Mouse (Mus musculus) C2C12 (cell line): ENCODE data around the gene Ttc21a. TPM values are rescaled to one million over a fixed set of nuclear protein-coding genes. Genes with fewer than 3 reads are reported as not detected.

Source experiments
- H3K27me3 ChIP-seq: one replicate; pipeline ENCODE4 v1.6.1; 2011; ENCODE audit not compliant: control insufficient read depth, insufficient read depth, insufficient read length
- H3K36me3 ChIP-seq: one replicate; pipeline ENCODE4 v1.6.1; 2011; ENCODE audit not compliant: control insufficient read depth, insufficient read depth
- H3K4me3 ChIP-seq: one replicate; pipeline ENCODE4 v1.5.1; 2011; ENCODE audit warnings: mild to moderate bottlenecking, control low read depth; ENCODE audit not compliant: poor library complexity, insufficient read depth, severe bottlenecking
- H3K79me2 ChIP-seq: one replicate; pipeline ENCODE4 v1.6.1; 2011; ENCODE audit not compliant: control insufficient read depth, insufficient read depth
- H3K79me3 ChIP-seq: one replicate; pipeline ENCODE4 v1.6.1; 2011; ENCODE audit warnings: low read depth, control low read depth
- H3ac ChIP-seq: one replicate; pipeline ENCODE3; 2011; ENCODE audit warnings: low read depth; ENCODE audit not compliant: control insufficient read depth, insufficient read length
- CEBPB ChIP-seq: IDR thresholded peaks from one replicate; pipeline ENCODE4 v1.6.1; 2011; ENCODE audit warnings: low read depth, mild to moderate bottlenecking, control low read depth, moderate library complexity
- CTCF ChIP-seq: IDR thresholded peaks from one replicate; pipeline ENCODE4 v1.5.1; 2011; ENCODE audit not compliant: control insufficient read depth, insufficient read depth, insufficient read length
- FOSL1 ChIP-seq: IDR thresholded peaks from one replicate; pipeline ENCODE4 v1.8.0; 2011; ENCODE audit warnings: mild to moderate bottlenecking, low read length; ENCODE audit not compliant: poor library complexity, insufficient read depth, severe bottlenecking
- MAX ChIP-seq: IDR thresholded peaks from one replicate; pipeline ENCODE4 v1.6.1; 2011; ENCODE audit warnings: mild to moderate bottlenecking, control low read depth
- MYOD1 ChIP-seq: IDR thresholded peaks from one replicate; pipeline ENCODE4 v1.6.1; 2011; ENCODE audit warnings: low read depth; ENCODE audit not compliant: control insufficient read depth, insufficient read length
- MYOG ChIP-seq: IDR thresholded peaks from one replicate; pipeline ENCODE4 v1.6.1; 2011; ENCODE audit not compliant: control insufficient read depth, insufficient read length; ENCODE audit errors: extremely low read depth
- USF1 ChIP-seq: IDR thresholded peaks from one replicate; pipeline ENCODE4 v1.6.1; 2011; ENCODE audit warnings: low read depth, mild to moderate bottlenecking, control low read depth, moderate library complexity
- polyA plus RNA-seq: library from polyadenylated mRNA; unstranded; fragments of >200 nt; fragmentation: generic; extraction: Trizol; gene quantifications from one replicate; pipeline ENCODE4 v1.2.1, GENCODE M21; 2012; ENCODE audit warnings: missing spikeins

The Ttc21a gene
- polyA plus RNA-seq, 1 experiment: 0.06 TPM

- Histone ChIP-seq H3K79me3 (peaks cover 27% of the 10 kb centered on the region), H3K27me3 (no peaks in the 10 kb centered on the region), H3K79me2 (peaks cover 38% of the 10 kb centered on the region), H3K4me3 (peak overlapping the region; percentile 56), H3ac (peak overlapping the region; percentile 91), H3K36me3 (no peaks in the 10 kb centered on the region)
- TF ChIP-seq FOSL1: no peak
- no peak for TF ChIP-seq MAX
- TF ChIP-seq USF1: no peak
- TF ChIP-seq CEBPB: no peak
- no peak for TF ChIP-seq MYOG
- no peak for TF ChIP-seq CTCF
- no peak for TF ChIP-seq MYOD1
Observed at GRCm38 (mm10) chr9:119983585-119984535, 46.5 kb downstream of the Ttc21a start.

DNA sequence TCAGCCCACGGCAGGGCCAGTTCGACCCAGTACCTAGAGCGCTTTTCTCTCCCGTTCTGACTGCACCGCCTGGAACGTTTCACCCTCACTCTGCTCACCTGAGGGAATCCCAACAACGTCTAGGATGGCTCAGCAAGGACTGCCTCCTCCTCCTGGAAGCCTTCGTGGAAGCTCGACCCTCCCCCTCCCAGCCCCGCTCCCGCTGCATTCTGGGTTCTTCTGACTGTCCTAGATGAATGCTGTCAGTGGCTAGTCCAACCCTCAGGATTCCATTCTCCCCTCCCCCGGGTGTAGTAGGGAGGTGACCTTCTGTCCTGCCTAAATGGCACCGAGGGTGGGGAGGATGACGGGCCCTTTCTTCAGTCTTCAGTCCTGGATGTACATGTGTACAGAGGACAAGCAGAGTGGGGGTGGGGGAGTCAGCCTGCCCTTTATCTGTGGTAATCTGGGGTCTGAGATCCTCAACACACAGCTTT, 47.2 kb downstream of the Ttc21a start, which contains the start of gene Csrnp1:
Gene Csrnp1, minus strand, starts transcription at position 123 of the 476 bp plus-strand sequence.
- Histone ChIP-seq H3K4me3 (peak within 1 kb of the TSS; percentile 56), H3ac (peak within 1 kb of the TSS; percentile 91), H3K79me2 (peaks cover 31% of the 10 kb centered on the region), H3K27me3 (no peaks in the 10 kb centered on the region), H3K36me3 (no peaks in the 10 kb centered on the region), H3K79me3 (peaks cover 20% of the 10 kb centered on the region)
- TF ChIP-seq USF1: no peak
- no peak for TF ChIP-seq CEBPB
- TF ChIP-seq MAX: no peak
- TF ChIP-seq MYOD1: no peak
- TF ChIP-seq CTCF: no peak
- no peak for TF ChIP-seq FOSL1
- no peak for TF ChIP-seq MYOG

DNA sequence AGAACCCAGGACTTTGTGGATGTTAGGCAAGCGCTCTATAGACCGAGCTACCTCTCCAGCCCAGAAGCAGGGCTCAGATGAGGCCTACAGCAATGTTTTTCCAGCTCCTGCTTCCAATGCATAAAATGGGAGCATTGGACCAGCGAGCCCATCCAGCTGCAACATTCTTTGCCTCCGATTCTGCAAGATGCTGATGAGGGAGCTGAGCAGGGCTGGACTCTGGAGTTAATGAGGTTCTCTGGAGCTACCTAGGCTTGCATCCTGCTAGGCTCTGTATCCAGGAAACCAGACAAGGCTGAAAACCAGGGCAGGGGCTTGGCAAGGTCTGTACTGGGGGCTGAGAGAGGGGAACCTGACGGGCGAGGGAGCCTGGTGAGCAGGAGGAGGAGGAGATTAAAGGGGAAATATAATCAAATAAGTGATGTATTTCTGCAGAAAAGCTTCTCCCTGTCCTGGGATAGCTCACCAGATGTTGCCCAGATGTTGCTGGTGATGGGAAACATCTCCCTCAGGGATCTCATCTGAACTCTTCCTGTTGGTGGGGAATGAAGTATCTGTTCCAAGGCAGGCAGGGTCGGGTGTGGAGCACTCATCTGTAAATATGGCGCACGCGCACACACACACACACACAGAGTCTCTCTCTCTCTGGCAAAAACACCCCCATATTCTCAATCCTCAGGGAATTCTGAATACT, 48.6 kb downstream of the Ttc21a start:
- Histone ChIP-seq H3ac (no peak overlapping the region), H3K4me3 (no peak overlapping the region), H3K79me3 (peaks cover 7% of the 10 kb centered on the region), H3K79me2 (peaks cover 16% of the 10 kb centered on the region), H3K27me3 (no peaks in the 10 kb centered on the region), H3K36me3 (no peaks in the 10 kb centered on the region)
- no peak for TF ChIP-seq MYOG
- no peak for TF ChIP-seq CTCF
- TF ChIP-seq MYOD1: no peak
- TF ChIP-seq USF1: no peak
- TF ChIP-seq MAX: no peak
- no peak for TF ChIP-seq FOSL1
- no peak for TF ChIP-seq CEBPB

- no peak for TF ChIP-seq MAX
- TF ChIP-seq CTCF: no peak
- no peak for TF ChIP-seq CEBPB
- TF ChIP-seq FOSL1: no peak
- TF ChIP-seq MYOD1: no peak
- TF ChIP-seq USF1: no peak
- TF ChIP-seq MYOG: no peak
- H3K27me3 ChIP-seq: no peaks in the 10 kb centered on the region
- no peaks in the 10 kb centered on the region for H3K79me2 ChIP-seq
- no peak overlapping the region for H3ac ChIP-seq
- H3K36me3 ChIP-seq: no peaks in the 10 kb centered on the region
- H3K4me3 ChIP-seq: no peak overlapping the region
- no peaks in the 10 kb centered on the region for H3K79me3 ChIP-seq
Observed at GRCm38 (mm10) chr9:119988304-119988703, 50.9 kb downstream of the Ttc21a start.

DNA sequence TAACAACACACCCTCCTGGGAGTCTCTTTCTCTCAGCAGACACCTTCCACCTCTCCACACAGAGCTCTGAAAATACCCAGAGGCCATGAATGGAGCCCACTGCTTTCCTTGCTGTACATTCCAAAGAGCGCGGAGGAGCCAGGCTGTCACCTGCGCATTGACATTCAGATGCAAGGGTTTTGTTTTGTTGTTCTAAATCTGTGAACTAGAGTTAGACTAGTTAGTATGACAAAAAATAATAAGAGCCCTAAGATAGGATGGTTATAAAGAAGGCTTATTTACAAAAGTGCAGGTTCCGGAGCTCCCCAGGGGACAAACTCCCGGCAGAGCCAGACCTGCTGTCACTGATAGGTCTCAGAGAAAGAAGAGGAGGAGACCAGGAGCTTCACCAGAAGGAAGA, 53.9 kb downstream of the Ttc21a start:
- Histone ChIP-seq H3K79me2 (no peaks in the 10 kb centered on the region), H3K36me3 (no peaks in the 10 kb centered on the region), H3ac (no peak overlapping the region), H3K79me3 (no peaks in the 10 kb centered on the region), H3K4me3 (no peak overlapping the region), H3K27me3 (no peaks in the 10 kb centered on the region)
- TF ChIP-seq CEBPB: no peak
- no peak for TF ChIP-seq FOSL1
- no peak for TF ChIP-seq MYOD1
- no peak for TF ChIP-seq MAX
- no peak for TF ChIP-seq MYOG
